Comparison of ENCODE assay signal across 9 mouse cellular contexts in the genomic region with DNA sequence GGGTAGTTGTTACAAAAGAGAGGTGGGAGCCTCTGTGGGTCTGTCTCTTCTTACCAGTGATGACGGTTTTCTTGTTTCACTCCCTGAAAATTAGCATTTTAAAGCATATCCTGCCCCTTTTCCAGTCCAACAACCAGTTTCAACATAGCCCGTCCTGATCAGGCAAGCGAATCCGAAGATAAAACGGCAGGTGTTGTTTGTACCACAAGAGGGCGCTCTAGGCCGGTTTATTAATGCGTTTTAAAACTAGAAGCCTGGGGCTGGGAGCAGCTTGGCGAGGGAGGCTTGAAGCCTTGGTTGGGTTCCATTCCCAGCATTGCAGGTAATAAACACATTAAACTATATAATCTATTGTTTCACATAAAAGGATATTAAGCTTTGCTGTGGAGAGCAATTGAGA. TPM values are rescaled to one million over a fixed set of nuclear protein-coding genes. Genes with fewer than 3 reads are reported as not detected.
A peak's percentile ranks its signal among the peaks of the same experiment; 100 is the strongest.
DNase-seq lines count a peak whose midpoint lies in the region; ATAC-seq lines count a peak whose summit lies in the region.
"Had no signal": no experiment of that assay in that cellular context is flagged by ENCODE, and none has a peak within 500 bp of the region (broad histone marks: within the 10 kb centered on the region; RNA-seq: fewer than 3 reads in every experiment).

No protein-coding gene starts in this region.

- H3K4me1 ChIP-seq in embryonic facial prominence, embryonic 10.5 days = 0 out of 2 replicates have a peak, but pooled peaks cover 2% of the 10 kb centered on the region
- 0 out of 2 replicates have a peak, but pooled peaks cover 4% of the 10 kb centered on the region for H3K4me1 ChIP-seq in limb, embryonic 10.5 days

- H3K27ac ChIP-seq in embryonic facial prominence, embryonic 10.5 days (replicated peaks) = no peak overlapping the region
- no peak overlapping the region for H3K27ac ChIP-seq in limb, embryonic 10.5 days
- H3K27ac ChIP-seq: hindbrain, embryonic 15.5 days had no signal

- H3K4me3 ChIP-seq in embryonic facial prominence, embryonic 10.5 days = no peak overlapping the region
- no peak overlapping the region for H3K4me3 ChIP-seq in limb, embryonic 10.5 days
- H3K4me3 ChIP-seq: hindbrain, embryonic 15.5 days had no signal

- no peaks in the 10 kb centered on the region for H3K9me3 ChIP-seq in embryonic facial prominence, embryonic 10.5 days
- no peaks in the 10 kb centered on the region for H3K9me3 ChIP-seq in limb, embryonic 10.5 days (replicated peaks)
- H3K9me3 ChIP-seq: hindbrain, embryonic 15.5 days had no signal

- DNase-seq in ovary, postnatal 10 days (ENCODE audit: low spot score) = peak; percentile 36
- DNase-seq in ovary, adult 18-20 months (ENCODE audit: low spot score) = no peak
- peak; percentile 72 for DNase-seq in adrenal gland, postnatal 25 days
- DNase-seq in embryonic facial prominence, embryonic 10.5 days (ENCODE audit: low spot score) = peak; percentile 81
- peak; percentile 83 for DNase-seq in limb, embryonic 10.5 days (ENCODE audit: low spot score)
- DNase-seq in retina, adult 2 months (ENCODE audit: low read depth, low spot score) = peak; percentile 63
- DNase-seq in thymus, postnatal 36 days = peak; percentile 48 to 66

- no peaks in the 10 kb centered on the region for H3K36me3 ChIP-seq in embryonic facial prominence, embryonic 10.5 days (replicated peaks)
- no peaks in the 10 kb centered on the region for H3K36me3 ChIP-seq in limb, embryonic 10.5 days
- H3K36me3 ChIP-seq: hindbrain, embryonic 15.5 days had no signal

- peak; percentile 54 for ATAC-seq in inflammation-experienced regulatory T-cells, adult 6 months

- WGBS in embryonic facial prominence, embryonic 10.5 days = 2% methylated on average over 9 of the region's 9 CpGs
- 2% methylated on average over 9 of the region's 9 CpGs for WGBS in limb, embryonic 10.5 days

- peaks cover 22% of the 10 kb centered on the region for H3K27me3 ChIP-seq in embryonic facial prominence, embryonic 10.5 days (replicated peaks; ENCODE audit: low read depth, poor library complexity, severe bottlenecking)
- peaks cover 23% of the 10 kb centered on the region for H3K27me3 ChIP-seq in limb, embryonic 10.5 days (ENCODE audit: low read depth, poor library complexity, severe bottlenecking)

RNA-seq across cellular contexts. Expression of gene H2-Oa, which starts 14.6 kb away (rescaled TPM):
- 0.27 TPM in 1 of 2 replicates, not detected in the other for total RNA-seq in adrenal gland, postnatal 25 days (2021)
- 0.31 and 0.69 TPM in 2 replicates for polyA plus RNA-seq in embryonic facial prominence, embryonic 10.5 days (2016; fragmentation: Nextera tagmentation; extraction: Ambion mirVana)
- polyA plus RNA-seq in inflammation-experienced regulatory T-cells, adult 6 months (2017; shearing (Covaris generic)) = 10 to 100 TPM; 14.3 to 81.2 (median 53.9) TPM
- 0.31 and 0.66 TPM in 2 replicates for polyA plus RNA-seq in limb, embryonic 10.5 days (2016; fragmentation: Nextera tagmentation; extraction: Ambion mirVana)

RNA-seq across cellular contexts. Expression of gene Col11a2, which starts 38.3 kb away (rescaled TPM):
- 0.91 and 3.0 TPM in 2 replicates for total RNA-seq in adrenal gland, postnatal 25 days (2021)
- 1.0 and 1.2 TPM in 2 replicates for polyA plus RNA-seq in embryonic facial prominence, embryonic 10.5 days (2016; fragmentation: Nextera tagmentation; extraction: Ambion mirVana)
- polyA plus RNA-seq in inflammation-experienced regulatory T-cells, adult 6 months (2017; shearing (Covaris generic)) = under 1 TPM in 1 of 3 experiments, not detected in 2; 0.21 TPM
- polyA plus RNA-seq in limb, embryonic 10.5 days (2016; fragmentation: Nextera tagmentation; extraction: Ambion mirVana) = 0.43 and 2.5 TPM in 2 replicates

RNA-seq across cellular contexts. Expression of gene H2-DMa, which starts 41.8 kb away (rescaled TPM):
- total RNA-seq in adrenal gland, postnatal 25 days (2021) = 9.0 and 11.5 TPM in 2 replicates
- 4.2 and 4.8 TPM in 2 replicates for polyA plus RNA-seq in embryonic facial prominence, embryonic 10.5 days (2016; fragmentation: Nextera tagmentation; extraction: Ambion mirVana)
- polyA plus RNA-seq in inflammation-experienced regulatory T-cells, adult 6 months (2017; shearing (Covaris generic)) = 100 to 1,000 TPM in 2 of 3 experiments, 10 to 100 TPM in 1; 75.8 to 241 (median 198) TPM
- polyA plus RNA-seq in limb, embryonic 10.5 days (2016; fragmentation: Nextera tagmentation; extraction: Ambion mirVana) = 4.2 and 5.3 TPM in 2 replicates

RNA-seq across cellular contexts. Expression of gene Brd2, which starts 44.9 kb away (rescaled TPM):
- 209 and 233 TPM in 2 replicates for total RNA-seq in adrenal gland, postnatal 25 days (2021)
- 141 and 144 TPM in 2 replicates for polyA plus RNA-seq in embryonic facial prominence, embryonic 10.5 days (2016; fragmentation: Nextera tagmentation; extraction: Ambion mirVana)
- 100 to 1,000 TPM; 115 to 154 (median 144) TPM for polyA plus RNA-seq in inflammation-experienced regulatory T-cells, adult 6 months (2017; shearing (Covaris generic))
- 140 and 145 TPM in 2 replicates for polyA plus RNA-seq in limb, embryonic 10.5 days (2016; fragmentation: Nextera tagmentation; extraction: Ambion mirVana)

RNA-seq across cellular contexts. Expression of gene Rxrb, which starts 45.9 kb away (rescaled TPM):
- 66.8 and 71.0 TPM in 2 replicates for total RNA-seq in adrenal gland, postnatal 25 days (2021)
- polyA plus RNA-seq in embryonic facial prominence, embryonic 10.5 days (2016; fragmentation: Nextera tagmentation; extraction: Ambion mirVana) = 44.7 and 47.9 TPM in 2 replicates
- polyA plus RNA-seq in inflammation-experienced regulatory T-cells, adult 6 months (2017; shearing (Covaris generic)) = 10 to 100 TPM in 2 of 3 experiments, 1 to 10 TPM in 1; 7.8 to 10.6 (median 10.1) TPM
- 49.9 and 51.0 TPM in 2 replicates for polyA plus RNA-seq in limb, embryonic 10.5 days (2016; fragmentation: Nextera tagmentation; extraction: Ambion mirVana)

Comparison
In these comparisons a context has a peak if more than half of its experiments do, and no peak if none do; other contexts are left out.
1. RNA of gene H2-DMa, which starts 41.8 kb away (polyA plus RNA-seq): 75.8 to 241 TPM in inflammation-experienced regulatory T-cells, adult 6 months; 4.2 to 5.3 TPM in limb, embryonic 10.5 days and 4.2 to 4.8 TPM in embryonic facial prominence, embryonic 10.5 days; every median in the first group is over 10 times any median in the second.